Mouse (Mus musculus) thymus, adult 2 months (tissue): ENCODE data around the gene Kansl1.

Experiments used
- CTCF ChIP-seq: fragments of 200-500 bp; IDR thresholded peaks from 2 replicates; pipeline ENCODE4 v1.5.1; 2012; ENCODE audit warnings: mild to moderate bottlenecking, control low read depth, low read length, moderate library complexity, borderline replicate concordance; ENCODE audit not compliant: control insufficient read depth, poor library complexity, insufficient read depth; ENCODE audit errors: extremely low read depth
- POLR2A ChIP-seq: fragments of 200-500 bp; IDR thresholded peaks from 2 replicates; pipeline ENCODE4 v1.6.1; 2012; ENCODE audit warnings: mild to moderate bottlenecking, low read length, control low read depth, moderate library complexity; ENCODE audit not compliant: control insufficient read depth, poor library complexity, insufficient read depth; ENCODE audit errors: extremely low read depth

GRCm38 (mm10) chr11:104302628-104303027, 166.0 kb downstream of the Kansl1 start:
- no peak for TF ChIP-seq CTCF
- TF ChIP-seq POLR2A, result no peak
